Mouse (Mus musculus) cortical plate, adult 2 months (tissue): ENCODE measurements around the gene Olfr91. TPM values are rescaled to one million over a fixed set of nuclear protein-coding genes. Genes with fewer than 3 reads are reported as not detected.

Experiments
- H3K27ac ChIP-seq: fragments of 200-500 bp; 2 replicates; pipeline ENCODE4 v1.5.1; 2012; ENCODE audit warnings: low read length, control low read depth, inconsistent platforms; ENCODE audit not compliant: insufficient read depth
- H3K4me1 ChIP-seq: fragments of 200-500 bp; 2 replicates; pipeline ENCODE4 v1.6.1; 2011; ENCODE audit warnings: low read length; ENCODE audit not compliant: control insufficient read depth, insufficient read depth
- H3K4me3 ChIP-seq: fragments of 200-500 bp; 2 replicates; pipeline ENCODE4 v1.5.1; 2011; ENCODE audit warnings: mild to moderate bottlenecking, low read length, control low read depth; ENCODE audit not compliant: insufficient read depth
- CTCF ChIP-seq: fragments of 200-500 bp; IDR thresholded peaks from 2 replicates; pipeline ENCODE4 v1.5.1; 2011; ENCODE audit warnings: mild to moderate bottlenecking, control low read depth, low read length; ENCODE audit not compliant: insufficient read depth; ENCODE audit errors: extremely low read depth
- POLR2A ChIP-seq: fragments of 200-500 bp; IDR thresholded peaks from 2 replicates; pipeline ENCODE4 v1.6.1; 2011; ENCODE audit warnings: mild to moderate bottlenecking, low read length, control low read depth; ENCODE audit not compliant: insufficient read depth; ENCODE audit errors: extremely low read depth
- polyA plus RNA-seq: library from polyadenylated mRNA; depleted of rRNA; stranded (reverse); fragments of >200 nt; gene quantifications from 2 replicates; pipeline ENCODE4 v1.2.3, GENCODE M21; 2012; rRNA removed

Gene Olfr91
- polyA plus RNA-seq, 1 experiment, result not detected

- peak overlapping the region; percentile 87 for H3K4me3 ChIP-seq
- TF ChIP-seq CTCF (peak; percentile 12; the same call in 1 of the 2 replicates), POLR2A (no peak)
- H3K27ac ChIP-seq, result no peak overlapping the region
- peaks cover 3% of the 10 kb centered on the region; the same call in 1 of the 2 replicates for H3K4me1 ChIP-seq
Measured at GRCm38 (mm10) chr17:37047981-37048380, 50.1 kb downstream of the Olfr91 start.

GRCm38 (mm10) chr17:37047332-37047976 lies 50.6 kb downstream of the Olfr91 start:
- peaks cover 3% of the 10 kb centered on the region; the same call in 1 of the 2 replicates for H3K4me1 ChIP-seq
- H3K27ac ChIP-seq, result no peak overlapping the region
- peak overlapping the region; percentile 87 for H3K4me3 ChIP-seq
- TF ChIP-seq CTCF (no peak), POLR2A (no peak)

DNA sequence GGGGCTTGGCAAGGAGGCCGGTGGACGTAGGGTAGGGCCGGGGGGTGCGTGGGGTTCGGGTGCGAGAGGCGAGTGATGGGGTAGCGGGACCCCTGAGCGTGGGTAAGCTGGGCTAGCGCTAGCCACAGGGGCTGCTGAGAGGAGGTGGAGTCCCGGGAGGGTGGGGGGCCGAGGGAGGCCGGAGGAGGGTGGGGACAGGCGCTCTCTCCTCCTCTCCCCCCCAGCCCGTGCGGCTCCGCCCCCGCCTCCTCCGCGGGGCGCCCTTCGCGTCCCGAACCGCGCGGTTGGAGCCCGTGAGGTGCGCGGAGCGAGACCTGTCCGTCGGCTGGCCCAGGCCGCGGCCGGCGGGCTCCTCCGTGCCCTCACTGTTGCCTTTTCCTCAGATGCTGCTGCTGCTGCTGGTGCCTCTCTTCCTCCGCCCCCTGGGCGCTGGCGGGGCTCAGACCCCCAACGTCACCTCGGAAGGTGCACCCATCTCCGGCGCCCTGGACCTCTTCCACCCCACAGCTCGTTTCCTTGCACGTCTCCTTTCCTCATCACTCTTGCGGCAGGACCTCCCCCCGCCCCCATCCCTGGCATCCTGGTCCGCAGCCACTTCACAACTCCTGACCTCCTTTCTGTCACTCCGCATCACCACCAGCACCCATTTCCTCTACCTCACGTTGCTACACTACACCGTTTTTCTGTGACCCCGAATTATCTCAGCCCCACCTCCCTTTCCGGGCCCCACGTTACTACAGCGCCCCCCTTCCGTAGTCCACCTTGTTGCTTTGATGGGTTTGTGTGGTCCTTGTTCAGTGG lies 51.6 kb downstream of the Olfr91 start:
- 0 out of 2 replicates have a peak, but pooled peaks have one; percentile 11 for TF ChIP-seq POLR2A
- peak; percentile 26; the same call in 1 of the 2 replicates for TF ChIP-seq CTCF
- Histone ChIP-seq H3K4me1 (peaks cover 3% of the 10 kb centered on the region; the same call in 1 of the 2 replicates), H3K27ac (peak overlapping the region; percentile 94), H3K4me3 (peak overlapping the region; percentile 87)

GRCm38 (mm10) chr17:37045611-37046311 lies 52.3 kb downstream of the Olfr91 start, which contains the start of gene Gabbr1:
TSS of gene Gabbr1 (plus strand) at chr17:37045966.
- TF ChIP-seq CTCF, result no peak
- peak; percentile 65; the same call in 1 of the 2 replicates for TF ChIP-seq POLR2A
- Histone ChIP-seq H3K4me1 (peaks cover 3% of the 10 kb centered on the region; the same call in 1 of the 2 replicates), H3K4me3 (peak within 1 kb of the TSS; percentile 87), H3K27ac (peak within 1 kb of the TSS; percentile 95)

DNA sequence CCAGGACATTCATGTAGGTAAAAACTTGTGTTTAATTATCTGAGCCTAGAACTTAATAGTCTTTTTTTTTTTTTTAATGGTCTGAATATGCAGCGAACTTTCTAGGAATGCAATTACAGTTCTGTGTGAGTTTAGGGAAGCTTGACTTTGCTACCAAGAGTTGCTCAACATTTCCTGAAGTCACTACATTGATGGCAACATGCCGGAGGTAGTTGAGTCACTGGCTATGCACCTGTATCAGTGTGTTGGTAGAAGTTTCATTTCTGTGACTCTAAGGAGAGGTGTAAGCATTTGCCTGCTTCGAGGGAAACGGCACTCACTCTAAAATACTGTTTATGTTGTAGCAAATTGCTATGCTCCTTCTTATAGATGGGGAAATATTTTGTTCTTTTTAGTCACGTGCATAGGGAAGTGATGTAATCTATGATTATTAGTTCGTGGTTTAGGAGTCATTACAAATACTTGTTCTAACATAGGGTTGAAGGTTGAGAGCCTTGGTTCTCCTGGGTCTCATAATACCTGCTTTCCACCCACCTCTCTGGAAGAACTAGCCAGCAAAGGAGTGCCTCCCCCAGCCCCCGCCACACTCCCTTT lies 53.3 kb downstream of the Olfr91 start:
- Histone ChIP-seq H3K27ac (peak overlapping the region; percentile 95; the same call in 1 of the 2 replicates), H3K4me3 (peak overlapping the region; percentile 87), H3K4me1 (peaks cover 3% of the 10 kb centered on the region; the same call in 1 of the 2 replicates)
- TF ChIP-seq CTCF (no peak), POLR2A (no peak)

Other genes starting within 250 kb of the Olfr91 start
- gene Trim15, start 231.1 kb downstream of the Olfr91 start, polyA plus RNA-seq, result not detected in 2 replicates
- gene Trim10, start 228.7 kb downstream of the Olfr91 start, polyA plus RNA-seq, result not detected in 2 replicates
- 0.19 and 0.29 TPM in 2 replicates for gene Trim40, start 208.2 kb downstream of the Olfr91 start, polyA plus RNA-seq
- not detected in 2 replicates for gene Trim31, start 200.2 kb downstream of the Olfr91 start, polyA plus RNA-seq
- 13.6 and 13.8 TPM in 2 replicates for gene Rnf39, start 155.4 kb downstream of the Olfr91 start, polyA plus RNA-seq
- gene Ppp1r11, start 146.5 kb downstream of the Olfr91 start, polyA plus RNA-seq, result 184 and 193 TPM in 2 replicates
- gene Znrd1, start 139.7 kb downstream of the Olfr91 start, polyA plus RNA-seq, result 36.9 and 37.2 TPM in 2 replicates
- 5.4 and 7.1 TPM in 2 replicates for gene Znrd1as, start 139.7 kb downstream of the Olfr91 start, polyA plus RNA-seq
- gene 2410137M14Rik, start 117.0 kb downstream of the Olfr91 start, polyA plus RNA-seq, result 0.85 and 1.0 TPM in 2 replicates
- gene H2-M5, start 108.7 kb downstream of the Olfr91 start, polyA plus RNA-seq, result 3.5 and 4.1 TPM in 2 replicates
- 25.2 and 29.3 TPM in 2 replicates for gene Zfp57, start 97.1 kb downstream of the Olfr91 start, polyA plus RNA-seq
- gene Mog, start 74.9 kb downstream of the Olfr91 start, polyA plus RNA-seq, result 99.6 and 128 TPM in 2 replicates
- gene Gabbr1, start 52.3 kb downstream of the Olfr91 start, polyA plus RNA-seq, result 481 and 483 TPM in 2 replicates
- gene Olfr90, start 9.8 kb downstream of the Olfr91 start, polyA plus RNA-seq, result not detected in 2 replicates
- gene Olfr92, start 21.8 kb upstream of the Olfr91 start, polyA plus RNA-seq, result not detected in 2 replicates
- not detected in 2 replicates for gene Olfr93, start 63.2 kb upstream of the Olfr91 start, polyA plus RNA-seq
- not detected in 2 replicates for gene Ubd, start 95.6 kb upstream of the Olfr91 start, polyA plus RNA-seq
- gene Olfr94, start 102.7 kb upstream of the Olfr91 start, polyA plus RNA-seq, result not detected in 2 replicates
- 0.02 TPM in 1 of 2 replicates, not detected in the other for gene Olfr95, start 114.8 kb upstream of the Olfr91 start, polyA plus RNA-seq
- gene Olfr96, start 121.9 kb upstream of the Olfr91 start, polyA plus RNA-seq, result not detected in 2 replicates
- not detected in 2 replicates for gene Olfr97, start 139.1 kb upstream of the Olfr91 start, polyA plus RNA-seq
- not detected in 2 replicates for gene Olfr98, start 165.5 kb upstream of the Olfr91 start, polyA plus RNA-seq
- gene H2-M3, start 171.9 kb upstream of the Olfr91 start, polyA plus RNA-seq, result 2.6 and 3.3 TPM in 2 replicates
- not detected in 2 replicates for gene Olfr99, start 185.2 kb upstream of the Olfr91 start, polyA plus RNA-seq
- not detected in 2 replicates for gene Olfr101, start 206.0 kb upstream of the Olfr91 start, polyA plus RNA-seq
- gene Olfr102, start 218.8 kb upstream of the Olfr91 start, polyA plus RNA-seq, result not detected in 2 replicates
- not detected in 2 replicates for gene Olfr103, start 241.4 kb upstream of the Olfr91 start, polyA plus RNA-seq